Mouse (Mus musculus): ENCODE measurements around the gene Fancd2.

Fancd2 gene

DNA sequence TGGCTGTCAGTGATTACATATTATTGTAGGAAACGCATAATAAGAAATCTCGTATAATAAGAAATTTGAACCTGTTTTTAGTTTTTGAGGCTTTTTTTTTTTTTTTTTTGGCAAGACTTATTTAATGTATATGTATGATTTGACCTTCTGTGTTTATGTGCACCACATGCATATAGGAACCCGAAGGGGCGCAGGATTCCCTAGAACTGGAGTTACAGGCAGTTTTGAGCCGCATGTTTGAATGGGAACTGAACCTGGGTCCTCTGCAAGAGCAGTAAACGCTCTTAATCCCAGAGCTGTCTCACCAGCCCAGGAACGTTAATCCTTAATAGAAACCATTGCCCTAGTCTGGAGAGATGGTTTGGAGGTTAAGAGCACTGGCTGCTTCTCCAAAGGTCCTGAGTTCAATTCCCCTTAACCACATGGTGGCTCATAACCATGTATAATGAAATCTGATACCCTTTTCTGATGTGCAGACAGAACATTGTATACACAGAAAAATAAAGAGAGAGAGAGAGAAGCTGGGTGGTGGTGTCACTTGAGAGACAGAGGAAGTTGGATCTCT, 440 bp downstream of the Fancd2 start:
- DNase-seq: no peak

DNA sequence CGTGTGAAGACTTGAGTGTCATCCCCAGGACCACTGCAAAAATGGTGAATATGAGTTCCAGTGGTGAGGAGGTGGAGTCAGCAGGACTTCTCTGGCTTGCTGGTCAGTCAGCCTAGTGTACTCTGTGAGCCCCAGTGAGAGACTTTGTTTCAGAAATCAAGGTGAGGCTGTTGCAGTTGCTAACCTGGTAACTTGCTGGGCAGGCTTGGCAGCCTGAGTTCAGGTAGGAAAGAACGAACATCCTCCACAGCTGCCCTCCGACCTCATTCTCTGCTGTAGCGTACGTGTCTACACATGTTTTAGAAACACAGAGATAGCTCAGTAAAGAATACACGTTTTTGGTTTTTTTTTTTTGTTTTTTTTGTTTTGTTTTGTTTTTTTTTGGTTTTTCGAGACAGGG, 3.4 kb downstream of the Fancd2 start:
- no peak for DNase-seq

DNA sequence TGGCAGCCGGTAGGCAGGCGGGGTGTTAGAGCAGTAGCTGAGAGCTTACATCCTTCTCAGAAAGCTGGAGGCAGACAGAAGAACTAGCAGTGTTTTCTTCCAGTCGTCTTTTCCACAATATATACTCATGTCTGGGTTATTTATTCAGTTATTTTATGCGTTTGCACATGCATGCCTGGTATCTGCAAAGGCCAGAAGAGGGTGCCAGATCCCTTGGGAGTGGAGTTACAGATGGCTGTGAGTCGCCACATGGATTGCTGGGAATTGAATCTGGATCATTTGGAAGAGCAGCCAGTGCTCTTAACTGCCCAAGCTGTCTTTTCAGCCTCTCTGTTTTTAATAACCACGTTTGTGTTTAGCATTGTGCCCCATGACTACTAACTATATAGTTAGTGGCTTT, 10.1 kb downstream of the Fancd2 start:
- no peak for DNase-seq

DNA sequence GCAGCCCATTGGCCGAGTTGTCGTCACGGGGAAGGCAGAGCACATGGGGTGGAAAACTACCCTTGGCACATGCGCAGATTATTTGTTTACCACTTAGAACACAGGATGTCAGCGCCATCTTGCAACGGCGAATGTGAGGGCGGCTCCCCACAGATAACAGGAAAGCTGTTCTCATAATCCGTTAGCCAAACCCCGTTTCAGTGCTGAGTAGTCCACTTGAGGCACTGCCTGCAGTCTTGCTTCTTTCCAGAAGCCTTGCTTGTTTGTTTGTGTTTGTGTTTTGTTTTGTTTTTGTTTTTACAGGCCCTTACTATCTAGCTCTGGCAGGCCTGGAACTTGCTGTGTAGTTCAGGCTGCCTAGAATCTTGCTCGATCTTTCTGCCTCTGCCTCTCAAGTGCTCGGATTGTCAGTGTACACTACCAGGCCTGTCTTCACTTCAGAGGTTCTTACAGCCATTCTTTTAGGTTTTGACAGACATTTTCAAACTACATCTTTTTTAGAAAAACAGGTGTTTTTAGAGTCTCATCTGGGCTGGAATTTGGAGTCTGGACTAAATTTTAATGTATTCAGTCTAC, 12.5 kb downstream of the Fancd2 start:
- DNase-seq: no peak

GRCm38 (mm10) chr6:113559736-113560135, 28.3 kb downstream of the Fancd2 start:
- no peak for DNase-seq

- DNase-seq: no peak
Observed at GRCm38 (mm10) chr6:113564557-113564956, 33.1 kb downstream of the Fancd2 start.

DNA sequence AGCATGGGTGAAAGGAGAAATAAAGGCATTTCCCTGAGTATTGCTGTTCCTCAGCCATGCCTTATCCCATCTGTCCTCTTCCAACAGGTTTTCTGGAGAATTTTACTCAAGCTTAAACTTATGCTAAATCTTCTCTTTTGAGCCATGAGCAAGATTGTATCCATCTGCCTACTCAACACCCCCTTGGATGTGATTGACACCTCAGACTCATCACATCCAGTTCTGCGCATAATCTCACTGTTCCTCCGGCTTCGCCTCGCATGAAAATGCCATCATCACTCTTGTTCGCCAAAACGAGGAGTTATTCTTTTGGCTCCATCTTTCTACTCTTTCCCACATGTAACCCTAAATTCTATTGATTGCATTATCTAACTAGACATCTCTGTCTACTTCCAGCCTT, 44.6 kb downstream of the Fancd2 start:
- DNase-seq: peak; percentile 40

DNA sequence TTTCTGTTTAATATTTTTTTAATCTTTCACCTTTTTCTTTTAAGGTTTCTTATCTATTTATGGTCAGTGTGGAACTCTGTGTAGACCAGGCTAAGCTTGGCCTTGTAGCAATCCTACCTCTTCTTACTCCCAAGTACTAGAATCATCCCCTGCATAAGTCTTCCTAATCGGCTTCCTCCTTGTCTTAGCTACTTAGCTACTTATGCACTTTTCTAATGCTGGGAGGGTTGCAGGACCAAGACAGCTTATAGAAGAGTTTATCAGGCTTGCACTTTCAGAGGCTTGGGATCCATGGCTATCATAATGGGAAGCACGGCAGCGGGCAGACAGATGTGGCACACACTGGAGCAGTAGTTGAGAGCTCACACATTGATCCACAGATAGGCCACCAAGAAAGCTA, 47.8 kb downstream of the Fancd2 start:
- no peak for DNase-seq

DNA sequence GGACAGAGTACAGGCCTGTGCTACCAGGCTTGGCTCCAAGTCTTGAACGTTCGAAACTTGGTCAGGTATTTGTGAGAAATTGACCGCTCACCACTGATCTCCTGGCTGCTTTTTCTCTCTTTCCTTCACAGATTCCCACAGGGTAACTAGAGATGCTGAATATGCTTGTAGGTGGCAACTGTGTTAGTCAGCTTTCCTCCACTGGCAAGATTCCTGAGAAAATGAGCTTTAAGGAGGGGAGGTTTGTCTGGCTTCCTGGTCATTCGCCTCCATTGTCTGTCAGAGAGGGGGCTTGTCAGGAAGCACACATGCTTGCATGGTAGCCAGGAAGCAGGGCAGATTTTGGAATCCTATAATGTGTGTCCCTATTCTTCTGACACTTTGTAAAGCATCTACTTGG, 51.5 kb downstream of the Fancd2 start:
- peak; percentile 20 for DNase-seq

GRCm38 (mm10) chr6:113585065-113585464, 53.6 kb downstream of the Fancd2 start:
- no peak for DNase-seq

DNA sequence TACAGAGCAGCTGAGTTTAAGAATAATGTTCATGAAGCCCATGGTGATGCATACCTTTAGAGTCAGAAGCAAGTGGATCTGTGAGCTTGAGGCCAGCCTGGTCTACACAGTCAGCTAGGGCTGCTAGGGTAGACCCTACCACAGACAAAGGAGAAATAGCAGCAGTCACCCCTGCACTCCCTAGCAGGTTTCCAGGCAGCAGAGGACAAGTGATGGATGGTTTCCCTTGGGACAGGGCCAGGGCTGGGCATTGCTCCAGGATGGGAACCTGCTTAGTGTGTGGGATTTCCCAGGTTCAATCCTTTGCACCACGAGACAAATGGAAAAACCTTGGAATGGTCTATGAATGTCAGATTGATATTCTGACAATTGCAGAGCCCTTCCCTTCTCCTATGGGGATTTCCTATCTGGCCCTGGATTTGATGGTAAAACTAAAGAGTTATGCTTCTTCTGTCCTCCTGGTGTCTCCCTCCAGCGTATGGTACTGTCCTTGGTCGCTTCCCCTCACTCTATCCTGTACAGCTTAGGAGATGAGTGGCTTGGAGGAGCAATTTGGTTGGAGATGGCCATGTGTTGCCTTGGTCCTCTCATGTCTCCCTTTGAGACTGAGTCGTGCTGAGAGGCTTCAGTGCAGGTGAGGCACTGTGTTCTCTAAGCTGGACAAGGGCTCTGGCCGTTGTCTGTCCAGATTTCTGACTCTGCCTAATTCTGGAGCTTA, 55.1 kb downstream of the Fancd2 start:
- DNase-seq: no peak

DNA sequence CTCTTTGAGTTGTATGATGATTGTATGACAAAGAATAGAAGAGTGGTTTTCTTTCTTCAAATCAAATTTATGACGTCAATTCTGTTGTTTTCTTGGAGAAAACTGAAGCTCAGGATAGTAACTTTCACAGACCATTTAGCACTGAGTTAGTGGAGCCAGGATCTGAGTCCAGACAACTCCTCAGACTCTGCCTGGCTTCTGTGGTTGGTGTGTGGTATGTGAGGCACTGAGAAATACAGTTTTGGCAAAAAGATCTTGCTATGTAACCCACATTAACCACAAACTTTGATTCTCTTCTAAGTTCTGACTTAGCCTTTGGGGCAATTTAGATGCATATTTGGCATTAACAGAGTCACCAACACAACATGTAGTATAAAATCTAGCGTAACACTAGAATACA, 61.2 kb downstream of the Fancd2 start:
- no peak for DNase-seq

- DNase-seq: no peak
Observed at GRCm38 (mm10) chr6:113597945-113598344, 66.5 kb downstream of the Fancd2 start.

- DNase-seq: no peak
Observed at GRCm38 (mm10) chr6:113599833-113600232, 68.4 kb downstream of the Fancd2 start.

DNA sequence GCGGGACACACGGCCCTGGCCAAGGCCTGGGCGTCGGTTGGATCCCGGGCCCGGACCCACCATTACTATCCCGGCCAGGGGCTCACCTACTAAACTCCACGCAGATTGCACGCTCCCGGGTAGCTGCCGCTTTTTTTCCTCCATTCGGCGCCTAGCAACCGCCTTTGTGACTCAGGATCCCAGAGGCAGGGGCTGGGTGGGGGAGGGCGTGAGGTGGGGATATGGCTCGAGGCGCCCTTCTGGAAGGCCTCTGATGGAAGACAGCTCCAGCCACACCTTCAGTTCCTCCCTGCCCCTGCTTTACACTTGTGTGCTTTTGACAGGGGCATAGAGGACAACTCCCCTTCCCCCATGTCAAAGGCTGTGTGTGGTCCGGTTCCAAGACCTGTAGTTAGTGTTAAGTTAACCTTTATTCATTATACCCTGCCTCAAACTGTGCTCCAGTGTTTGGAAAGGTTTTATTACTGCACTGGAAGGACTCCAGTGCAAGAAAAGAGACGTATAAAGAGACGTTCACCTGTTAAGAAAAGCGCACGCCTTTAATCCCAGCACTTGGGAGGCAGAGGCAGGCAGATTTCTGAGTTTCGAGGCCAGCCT, 69.2 kb downstream of the Fancd2 start, which contains the start of gene Fancd2os:
Gene Fancd2os (minus strand): TSS at position 173 of the 597 bp plus-strand sequence.
- no peak for DNase-seq

GRCm38 (mm10) chr6:113602821-113603220, 71.3 kb downstream of the Fancd2 start:
- DNase-seq: no peak

GRCm38 (mm10) chr6:113603993-113604392, 72.5 kb downstream of the Fancd2 start:
- DNase-seq: no peak

DNA sequence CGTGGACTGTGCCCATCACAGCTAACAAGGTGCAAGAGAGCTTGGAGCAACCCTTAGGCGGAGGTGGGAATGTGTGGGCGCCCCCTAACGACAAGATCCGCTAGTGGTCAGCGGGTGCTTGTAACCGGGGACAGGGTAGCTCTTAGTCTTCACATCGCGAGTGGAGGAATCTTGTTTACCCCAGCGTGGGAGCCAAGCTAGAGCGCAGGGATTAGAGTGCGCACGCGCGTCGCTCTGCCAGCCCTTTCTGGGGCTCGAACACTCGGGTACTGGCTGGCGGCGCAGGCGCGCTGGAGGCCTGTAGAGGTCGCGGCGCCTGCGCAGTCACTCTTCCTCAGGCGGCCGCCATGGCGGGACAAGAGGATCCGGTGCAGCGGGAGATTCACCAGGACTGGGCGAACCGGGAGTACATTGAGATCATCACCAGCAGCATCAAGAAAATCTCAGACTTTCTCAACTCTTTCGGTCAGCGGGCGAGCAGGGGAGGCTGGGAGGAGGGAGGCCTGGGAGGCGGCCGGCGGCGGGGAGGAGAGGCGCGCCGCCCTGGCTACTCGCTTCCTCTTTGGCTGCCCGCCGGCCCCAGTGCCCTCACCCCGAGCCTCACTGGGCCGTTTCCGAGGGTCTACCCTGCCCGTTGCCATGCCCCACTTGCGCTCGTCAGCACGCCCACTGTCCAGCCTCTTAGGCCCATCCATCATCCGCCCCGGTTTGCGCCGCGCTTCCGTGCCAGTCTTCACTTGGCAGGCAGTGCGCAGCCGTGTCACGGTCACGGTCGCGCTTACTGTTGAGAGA, 73.1 kb downstream of the Fancd2 start, which contains the start of gene Brk1:
Gene Brk1 (plus strand): TSS at position 341 of the 792 bp plus-strand sequence.
- peak; percentile 88 for DNase-seq

DNA sequence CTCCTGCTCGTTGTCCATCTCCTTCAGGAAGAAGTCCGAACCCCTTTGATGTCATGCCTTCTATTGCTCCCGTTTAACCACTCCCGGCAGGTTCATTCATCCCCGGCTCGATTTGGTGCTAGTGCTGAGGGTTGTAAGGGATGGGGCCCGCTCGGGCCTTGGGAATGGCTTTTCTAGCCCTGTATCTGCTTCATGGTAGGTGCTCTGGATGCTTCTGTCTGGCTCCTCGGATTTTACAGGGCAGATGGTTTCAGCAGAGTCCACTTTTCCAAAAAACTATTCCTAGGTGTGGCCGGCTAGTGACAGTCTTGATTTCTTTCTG, 73.7 kb downstream of the Fancd2 start:
- DNase-seq: peak; percentile 39

DNA sequence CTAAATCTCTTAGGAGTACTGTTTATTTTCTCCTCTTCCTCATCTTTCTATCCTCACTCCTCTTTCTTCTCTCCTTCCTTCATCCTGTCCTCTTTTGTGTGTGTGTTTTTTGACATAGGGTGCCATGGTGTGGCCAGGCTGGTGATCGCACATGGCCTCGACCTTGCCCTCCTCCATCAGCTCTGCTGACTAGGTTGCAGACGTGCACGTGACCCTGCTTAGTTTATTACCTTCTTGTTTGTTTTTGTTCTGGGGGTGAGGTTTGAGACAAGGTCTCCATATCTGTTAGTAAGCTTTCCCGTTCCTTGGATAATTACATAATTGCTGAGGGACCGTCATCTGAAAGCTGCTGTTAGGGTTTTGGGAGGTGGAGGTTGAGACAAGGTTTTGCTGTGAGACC, 77.4 kb downstream of the Fancd2 start:
- DNase-seq: no peak

DNA sequence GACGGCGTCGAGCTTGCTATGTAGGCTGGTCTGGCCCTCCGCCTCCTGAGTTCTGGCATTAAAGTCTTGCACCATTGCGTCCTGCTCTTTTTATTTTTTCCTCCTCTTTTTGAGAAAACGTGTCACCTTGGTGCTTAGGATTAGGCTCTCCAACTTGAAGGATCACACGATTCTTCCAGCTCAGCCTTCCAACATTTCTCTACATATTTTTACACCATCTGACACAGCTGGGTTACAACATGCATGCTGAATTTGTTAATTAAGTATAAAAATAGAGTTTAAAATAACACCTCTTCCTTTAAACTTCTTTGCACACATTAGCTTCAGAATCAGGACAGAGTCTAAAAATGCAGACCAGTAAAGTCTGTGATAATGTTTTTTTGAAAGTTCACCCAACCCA, 77.8 kb downstream of the Fancd2 start:
- no peak for DNase-seq

- no peak for DNase-seq
Observed at GRCm38 (mm10) chr6:113612258-113612969, 80.9 kb downstream of the Fancd2 start.

GRCm38 (mm10) chr6:113614152-113614551, 82.7 kb downstream of the Fancd2 start:
- peak; percentile 26 for DNase-seq

All from right cerebral cortex, postnatal 25 days (tissue).